Mouse (Mus musculus) heart, postnatal 0 days (tissue): Measurements from ENCODE around the gene Dhdh.

Experiments used
- CTCF ChIP-seq: IDR thresholded peaks from 2 replicates; pipeline ENCODE4 v1.5.1; 2016; ENCODE audit warnings: antibody characterized with exemption, control low read depth, low read depth
- EP300 ChIP-seq: IDR thresholded peaks from 2 replicates; pipeline ENCODE4 v1.6.1; 2016; ENCODE audit warnings: antibody characterized with exemption, low read depth

DNA sequence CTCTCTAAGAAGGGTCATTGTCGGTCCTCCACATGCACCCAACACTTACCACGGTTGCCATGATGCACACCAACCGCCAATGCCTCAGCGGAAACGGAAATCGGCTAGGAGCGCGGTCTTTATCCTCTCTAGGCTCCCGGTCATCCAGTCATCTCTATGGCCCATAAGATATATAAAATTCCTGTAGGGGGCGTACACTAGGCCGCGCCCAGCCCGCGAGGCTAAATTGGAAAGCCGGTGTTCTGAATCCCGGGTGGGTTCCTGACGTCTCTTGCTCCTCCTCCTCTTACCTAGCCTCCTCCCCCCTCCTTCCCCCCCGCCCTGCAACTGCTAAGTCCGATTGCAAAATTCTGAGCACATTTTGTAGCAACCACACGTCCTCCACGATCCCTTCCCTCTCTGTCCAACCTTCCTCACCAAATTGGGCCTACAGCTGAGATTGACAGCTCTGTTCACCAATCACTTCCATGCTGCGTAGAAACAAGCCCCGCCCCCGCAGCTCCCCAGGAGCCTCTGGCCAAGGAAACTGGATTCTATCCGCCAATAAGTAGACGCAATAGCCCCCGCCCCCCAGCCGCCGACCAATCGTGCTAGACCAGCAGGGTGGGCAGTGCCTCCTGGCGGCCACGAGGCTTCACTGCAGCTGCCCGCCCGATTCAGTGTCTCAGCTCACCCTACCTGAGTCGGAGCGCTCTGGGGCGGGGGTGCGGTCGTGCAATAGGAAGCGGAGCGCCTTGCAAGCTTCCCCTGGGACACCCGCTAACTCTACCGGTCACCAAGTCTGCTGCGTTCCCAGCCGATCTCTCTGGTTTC lies 54.2 kb downstream of the Dhdh start, which contains the start of gene Gys1:
- TF ChIP-seq CTCF = peak; percentile 98
- TF ChIP-seq EP300 = peak; percentile 83
